Mouse (Mus musculus) olfactory bulb, adult 2 months (tissue): ENCODE data around the gene Ddx25.

ENCODE experiments used
- CTCF ChIP-seq: fragments of 200-500 bp; IDR thresholded peaks from 2 replicates; pipeline ENCODE4 v1.5.1; 2012; ENCODE audit warnings: low read depth, mild to moderate bottlenecking, low read length, moderate library complexity; ENCODE audit not compliant: insufficient read depth
- POLR2A ChIP-seq: fragments of 200-500 bp; IDR thresholded peaks from 2 replicates; pipeline ENCODE4 v1.6.1; 2012; ENCODE audit warnings: mild to moderate bottlenecking, low read depth, low read length, moderate library complexity; ENCODE audit not compliant: insufficient read depth

- TF ChIP-seq CTCF, result no peak
- TF ChIP-seq POLR2A, result no peak
Measured at GRCm38 (mm10) chr9:35494937-35495336, 63.4 kb downstream of the Ddx25 start.
